In the genomic region with DNA sequence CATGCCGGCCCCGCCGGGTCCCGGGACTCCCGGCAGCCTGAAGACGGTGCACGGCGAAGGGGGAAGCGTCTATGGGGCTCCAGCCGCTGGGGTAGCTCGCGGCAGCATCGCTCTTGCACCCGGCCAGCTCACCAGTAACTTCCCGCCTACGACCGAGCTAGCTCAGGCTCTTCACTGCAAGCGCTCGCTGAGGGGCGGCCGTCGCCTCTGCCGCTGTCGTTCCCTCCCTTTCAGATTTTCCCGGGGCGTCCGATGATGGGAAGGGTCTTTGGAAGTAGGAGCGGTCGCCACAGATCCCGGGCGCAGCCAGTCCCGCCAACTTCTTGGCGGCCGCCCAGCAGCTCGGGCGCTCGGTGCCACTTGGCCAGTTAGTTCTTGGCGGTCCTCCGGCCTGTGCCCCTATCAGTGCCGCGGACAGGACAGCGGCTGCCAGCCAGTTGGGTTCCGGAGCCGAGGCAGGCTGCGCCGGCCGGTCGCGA, we compare ENCODE assay signal across 8 mouse cellular contexts. TPM values are rescaled to one million over a fixed set of nuclear protein-coding genes. Genes with fewer than 3 reads are reported as not detected.
A peak's percentile ranks its signal among the peaks of the same experiment; 100 is the strongest.
DNase-seq lines count a peak whose midpoint lies in the region; ATAC-seq and TF ChIP-seq lines count a peak whose summit lies in the region.

No protein-coding gene starts in this region.

- intact Hi-C loops in heart, postnatal 10 days (cut with DNase I), result loop anchor here (1.0 to 5.0 kb wide), 2 partner anchors 10 to 189 kb away; partner anchors contain the start of gene Faf1

- peak overlapping the region; percentile 84 for H3K27ac ChIP-seq in forebrain, embryonic 12.5 days
- peak overlapping the region; percentile 93 for H3K27ac ChIP-seq in lung, embryonic 14.5 days (ENCODE audit: low read depth)

- H3K4me3 ChIP-seq in forebrain, embryonic 12.5 days (replicated peaks), result peak overlapping the region; percentile 78
- H3K4me3 ChIP-seq in lung, embryonic 14.5 days (ENCODE audit: low read depth, low read length), result peak overlapping the region; percentile 69

- WGBS in forebrain, embryonic 12.5 days, result under 1% methylated on average over 47 of the region's 49 CpGs
- WGBS in lung, embryonic 14.5 days, result under 1% methylated on average over 49 of the region's 49 CpGs

- no peaks in the 10 kb centered on the region for H3K9me3 ChIP-seq in forebrain, embryonic 12.5 days
- no peaks in the 10 kb centered on the region for H3K9me3 ChIP-seq in lung, embryonic 14.5 days (ENCODE audit: low read depth, low read length)

- TF ChIP-seq CTCF in lung, embryonic 14.5 days (IDR thresholded peaks at IDR 0.05; ENCODE audit: low read depth), result no peak

- H3K36me3 ChIP-seq in forebrain, embryonic 12.5 days (replicated peaks), result no peaks in the 10 kb centered on the region
- no peaks in the 10 kb centered on the region for H3K36me3 ChIP-seq in lung, embryonic 14.5 days (ENCODE audit: insufficient read depth)

- peak overlapping the region; percentile 96 for H3K4me2 ChIP-seq in forebrain, embryonic 12.5 days
- H3K4me2 ChIP-seq in lung, embryonic 14.5 days, result peak overlapping the region; percentile 92

- peak; percentile 47 for ATAC-seq in forebrain, embryonic 12.5 days (ENCODE audit: low FRiP score)
- peak; percentile 46 for ATAC-seq in lung, embryonic 14.5 days (ENCODE audit: insufficient read depth)
- ATAC-seq in neutrophil, adult 5-6 weeks (ENCODE audit: extremely low read depth, insufficient number of reproducible peaks, low FRiP score, poor library complexity, severe bottlenecking), result peak; percentile 58

- DNase-seq in NIH3T3 (ENCODE audit: low read depth), result peak; percentile 71
- peak; percentile 54 for DNase-seq in c-Kit-positive CD71-positive TER-119-positive erythroid progenitor cells, embryonic 14.5 days (ENCODE audit: low spot score)
- DNase-seq in heart, postnatal 10 days, result peak; percentile 85 to 86
- peak; percentile 60 to 75 for DNase-seq in kidney, postnatal 25 days
- DNase-seq in lung, embryonic 14.5 days, result peak; percentile 65
- peak; percentile 61 for DNase-seq in yolk sac, embryonic 10.5 days (ENCODE audit: low spot score)

- peaks cover 21% of the 10 kb centered on the region for H3K4me1 ChIP-seq in forebrain, embryonic 12.5 days
- H3K4me1 ChIP-seq in lung, embryonic 14.5 days (ENCODE audit: insufficient read depth), result 0 out of 2 replicates have a peak, but pooled peaks cover 3% of the 10 kb centered on the region

- H3K9ac ChIP-seq in forebrain, embryonic 12.5 days, result peak overlapping the region; percentile 84
- H3K9ac ChIP-seq in lung, embryonic 14.5 days, result peak overlapping the region; percentile 89

- peaks cover 23% of the 10 kb centered on the region for H3K27me3 ChIP-seq in forebrain, embryonic 12.5 days
- H3K27me3 ChIP-seq in lung, embryonic 14.5 days (ENCODE audit: insufficient read depth, low read length), result peaks cover 29% of the 10 kb centered on the region

RNA-seq across cellular contexts. Expression of gene Cdkn2c, which starts 1.0 kb away (rescaled TPM):
- 12.6 and 13.9 TPM in 2 replicates for polyA plus RNA-seq in forebrain, embryonic 12.5 days (2016; fragmentation: Nextera tagmentation; extraction: Ambion mirVana)
- 10 to 100 TPM; 34.0 to 35.0 TPM for total RNA-seq in heart, postnatal 10 days (2021)
- polyA plus RNA-seq in lung, embryonic 14.5 days (2014; fragmentation: Nextera tagmentation; extraction: Ambion mirVana), result 11.0 and 11.8 TPM in 2 replicates
- 7.0 TPM in 2 replicates for total RNA-seq in neutrophil, adult 5-6 weeks (2017)

RNA-seq across cellular contexts. Expression of gene Faf1, which starts 10.4 kb away (rescaled TPM):
- polyA plus RNA-seq in forebrain, embryonic 12.5 days (2016; fragmentation: Nextera tagmentation; extraction: Ambion mirVana), result 40.7 and 43.2 TPM in 2 replicates
- 10 to 100 TPM; 31.4 to 33.2 TPM for total RNA-seq in heart, postnatal 10 days (2021)
- polyA plus RNA-seq in lung, embryonic 14.5 days (2014; fragmentation: Nextera tagmentation; extraction: Ambion mirVana), result 30.3 and 32.1 TPM in 2 replicates
- total RNA-seq in neutrophil, adult 5-6 weeks (2017), result 32.5 and 42.1 TPM in 2 replicates

Comparison
In these comparisons a context has a peak if more than half of its experiments do, and no peak if none do; other contexts are left out.
1. Peak in every context shown above with its lines: DNase-seq, ATAC-seq, H3K4me3 ChIP-seq and H3K27ac ChIP-seq.